Mouse (Mus musculus) cerebellum, adult 2 months (tissue): ENCODE data around the gene Lasp1.

ENCODE experiments used
- CTCF ChIP-seq: fragments of 200-500 bp; IDR thresholded peaks from 2 replicates; pipeline ENCODE4 v1.5.1; 2011; ENCODE audit warnings: low read depth, mild to moderate bottlenecking, control low read depth, low read length, moderate library complexity, borderline replicate concordance; ENCODE audit not compliant: insufficient read depth
- POLR2A ChIP-seq: fragments of 200-500 bp; IDR thresholded peaks from 2 replicates; pipeline ENCODE4 v1.6.1; 2011; ENCODE audit warnings: low read length, control low read depth, borderline replicate concordance; ENCODE audit not compliant: insufficient read depth

- TF ChIP-seq CTCF = no peak
- no peak for TF ChIP-seq POLR2A
Observed at GRCm38 (mm10) chr11:97819923-97820322, 21.1 kb downstream of the Lasp1 start.
